Mouse (Mus musculus): Measurements from ENCODE around the gene Car14.

DNA sequence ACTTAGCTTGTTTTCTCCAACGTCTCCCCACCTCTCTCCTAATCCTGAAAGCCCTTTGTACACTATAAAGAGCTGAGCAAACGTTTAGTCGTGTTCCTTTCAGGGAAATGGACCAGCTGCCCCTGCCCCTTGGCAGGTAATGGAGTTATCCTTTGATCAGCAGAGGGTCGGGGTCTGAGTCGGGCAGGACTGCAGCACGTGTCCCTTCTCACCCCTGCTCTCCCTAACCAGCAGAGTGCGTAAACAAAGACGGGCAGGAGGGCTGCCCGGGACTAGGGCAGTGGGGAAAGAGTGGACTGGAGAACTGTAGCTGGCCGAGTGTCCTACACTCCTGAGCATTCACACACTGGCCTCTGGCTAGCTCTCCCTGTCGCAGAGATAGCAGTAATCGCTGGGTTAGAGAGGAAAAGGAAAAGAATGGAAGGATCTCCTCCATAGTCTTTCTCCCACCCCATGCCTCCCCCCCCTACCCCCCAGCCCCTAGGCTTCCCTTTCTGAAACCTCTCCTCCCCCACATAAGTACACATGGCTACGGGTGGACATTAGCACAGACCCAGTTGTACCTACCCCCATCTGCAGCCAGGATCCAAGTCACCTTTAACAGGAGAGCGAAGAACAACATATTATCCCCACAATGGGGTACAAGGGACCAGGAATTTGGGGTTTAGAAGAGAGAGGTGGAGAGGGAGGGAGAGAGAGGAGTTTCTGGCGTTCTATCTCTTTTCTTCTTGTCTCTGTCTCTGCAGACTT is 563 bp downstream of the Car14 start:
- no peak for TF ChIP-seq TAL1 (IDR thresholded peaks at IDR 0.05; ENCODE audit: low read length)
- no peak for TF ChIP-seq GATA1 (IDR thresholded peaks at IDR 0.05; ENCODE audit: low read length)
